Mouse (Mus musculus) gastrocnemius, postnatal 10 days (tissue): Measurements from ENCODE around the gene Sugp2. TPM values are rescaled to one million over a fixed set of nuclear protein-coding genes. Genes with fewer than 3 reads are reported as not detected.
"Not testable (repeated sequence)": the region's sequence is repeated elsewhere in the genome, so short reads cannot be mapped to it uniquely, and the experiment has no call there.

Experiments used
- DNase-seq: peaks from one replicate; pipeline ENCODE4 v3.0.0; 2021; ENCODE audit warnings: mixed read lengths
- long read RNA-seq, 2 experiments: library from polyadenylated mRNA; stranded (forward); transcript quantifications; one replicate each; pipeline ENCODE4 v2.0.0; 2021
- total RNA-seq, 2 experiments: library from RNA; stranded (reverse); gene quantifications; 2 replicates each; pipeline ENCODE4 v1.2.3; 2021

The Sugp2 gene
- 10 to 100 TPM; 43.8 to 49.7 TPM for total RNA-seq
- long read RNA-seq, experiment 1, full-length matches to known transcripts: 33 of 69 reads
- long read RNA-seq, experiment 1, partial matches to known transcripts: 10 of 69 reads
- long read RNA-seq, experiment 1, other reads (novel, unspliced or antisense): 26 of 69 reads
- long read RNA-seq, experiment 2, transcript Sugp2-201 (11 exons, 3,874 nt): major isoform, 26 of 56 reads
- long read RNA-seq, experiment 2, partial matches to known transcripts: 5 of 56 reads
- long read RNA-seq, experiment 2, other reads (novel, unspliced or antisense): 25 of 56 reads

DNA sequence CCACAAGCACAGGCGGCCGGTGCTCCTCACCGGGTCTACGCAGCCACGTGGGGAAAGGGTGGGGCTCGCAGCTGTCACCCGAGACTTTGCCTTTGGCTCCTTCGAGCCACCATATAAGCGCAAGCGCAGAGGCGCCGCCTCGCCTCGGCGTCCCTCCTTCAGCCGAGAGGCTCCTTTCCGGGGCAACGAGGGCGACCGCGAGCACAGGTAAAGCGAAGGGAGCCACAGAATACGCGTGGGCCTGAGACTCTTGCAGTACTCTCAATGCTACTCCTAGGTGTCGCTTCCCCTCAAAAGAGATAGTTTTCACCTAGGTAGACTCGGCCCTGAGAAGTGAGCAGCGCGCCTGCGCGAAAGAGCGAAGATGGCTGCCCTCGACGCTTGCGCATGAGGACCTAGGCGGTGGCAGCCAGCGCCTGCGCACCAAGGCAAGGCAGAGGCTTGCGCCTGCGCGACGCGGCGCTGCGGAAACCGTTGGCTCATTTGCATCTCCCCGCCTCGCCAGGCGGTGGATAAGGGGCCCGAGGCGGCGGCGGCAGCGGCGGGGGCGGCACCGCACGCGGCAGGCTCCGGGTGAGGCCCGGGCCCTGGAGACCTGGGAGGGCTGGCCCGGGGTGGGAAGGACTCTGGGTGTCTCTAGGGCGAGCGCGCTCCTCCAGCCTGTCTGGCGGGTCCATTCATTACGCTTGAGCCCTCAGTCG lies at the start of gene Sugp2, which contains the start of gene Armc6:
Sugp2 (plus strand) TSS at position 147 of the 701 bp plus-strand sequence.
Armc6 (minus strand) TSS at position 387 of the 701 bp plus-strand sequence.
- DNase-seq: peak; percentile 94

DNA sequence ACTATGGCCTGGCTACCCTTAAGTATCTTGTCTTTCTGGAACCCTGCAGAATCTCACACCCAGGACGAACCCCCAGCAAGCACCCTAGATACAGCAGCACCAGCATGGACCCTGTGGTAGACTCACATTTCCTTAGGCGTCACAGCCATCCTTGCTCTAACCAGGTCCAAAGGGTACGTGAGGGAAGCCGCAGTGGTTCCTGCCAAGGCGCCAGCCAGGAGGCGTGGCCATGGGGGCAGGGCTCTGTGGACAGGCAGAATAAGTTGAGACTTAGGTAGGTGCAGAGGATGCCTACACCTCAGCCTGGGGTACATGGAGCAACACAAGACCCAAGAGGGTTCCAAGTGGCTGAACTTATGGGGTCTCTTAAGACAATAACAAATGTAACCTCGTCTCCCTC lies 45.3 kb upstream of the Sugp2 start:
- no peak for DNase-seq

DNA sequence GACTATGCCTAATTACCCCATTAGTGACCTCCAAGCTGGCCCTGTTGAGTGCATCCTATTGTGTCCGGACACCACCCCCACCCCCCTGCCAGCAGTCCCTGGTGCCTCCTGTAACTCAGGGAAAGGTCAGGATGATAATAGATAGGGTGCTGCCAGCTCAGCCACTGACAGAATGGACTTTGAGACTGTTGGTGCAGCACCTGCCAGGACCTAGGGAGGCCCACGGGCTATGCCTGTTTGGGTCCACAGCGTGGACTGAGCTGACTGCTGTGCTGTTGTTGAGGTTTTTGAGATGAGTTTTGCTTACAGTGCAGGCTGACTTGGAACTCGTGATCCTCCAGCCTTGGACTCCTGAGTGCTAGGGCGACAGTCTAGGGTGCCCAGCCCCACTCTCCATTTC lies 40.8 kb upstream of the Sugp2 start:
- DNase-seq: no peak

DNA sequence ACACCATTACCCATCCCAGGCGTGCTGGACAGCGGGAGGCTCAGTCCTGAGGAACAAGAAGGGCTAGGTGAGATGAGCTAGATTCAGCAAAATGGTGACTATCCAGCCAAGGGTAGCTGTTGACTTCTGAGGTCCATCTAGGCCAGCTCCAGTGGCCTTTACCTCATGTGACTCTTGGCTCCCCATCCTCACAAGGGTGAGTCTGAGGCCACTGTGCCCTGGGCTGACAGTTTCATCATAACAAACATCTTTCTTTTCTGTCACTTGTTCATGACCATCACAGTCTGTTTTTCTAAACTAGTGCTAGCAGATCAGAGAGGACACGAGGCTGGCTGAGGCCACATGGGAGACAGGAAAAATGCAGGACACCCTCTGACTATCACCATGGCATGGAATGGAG lies 39.8 kb upstream of the Sugp2 start:
- DNase-seq: no peak

DNA sequence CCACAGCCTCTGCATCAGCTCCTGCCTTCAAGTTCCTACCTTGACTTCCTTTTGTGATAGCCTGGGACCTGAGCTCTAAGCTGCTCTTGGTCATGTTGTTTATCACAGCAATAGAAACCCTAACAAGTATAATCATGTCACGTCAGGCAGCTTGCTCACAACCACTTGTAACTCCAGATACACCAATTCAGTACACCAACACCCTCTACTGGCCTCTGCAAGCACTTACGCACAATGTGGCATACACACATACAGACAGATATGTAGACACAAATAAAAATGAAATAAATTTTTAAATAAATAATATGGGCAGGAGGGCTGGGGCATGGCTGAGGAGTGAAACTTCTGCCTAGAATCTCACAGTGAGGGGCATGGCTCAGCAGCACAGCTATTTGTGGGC lies 38.3 kb upstream of the Sugp2 start:
- no peak for DNase-seq

DNA sequence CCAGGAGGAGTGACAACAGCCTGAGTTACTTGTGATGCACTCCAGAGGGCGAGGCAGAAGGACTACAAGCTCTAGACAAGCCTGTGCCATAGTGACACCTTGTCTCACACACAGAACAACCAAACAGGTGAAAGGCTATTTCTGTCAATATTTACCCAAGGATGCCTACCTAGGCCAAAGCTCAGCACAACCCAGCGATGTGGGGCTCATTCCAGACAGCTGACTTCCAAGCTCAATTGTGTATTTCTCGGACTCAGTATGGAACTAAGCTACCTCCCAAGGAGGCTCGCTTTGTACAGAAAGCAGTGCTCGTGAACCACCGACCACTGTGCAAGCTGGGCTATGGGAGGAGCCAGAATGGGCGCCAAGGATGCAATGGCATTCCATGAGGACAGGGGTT lies 36.4 kb upstream of the Sugp2 start:
- DNase-seq: no peak

DNA sequence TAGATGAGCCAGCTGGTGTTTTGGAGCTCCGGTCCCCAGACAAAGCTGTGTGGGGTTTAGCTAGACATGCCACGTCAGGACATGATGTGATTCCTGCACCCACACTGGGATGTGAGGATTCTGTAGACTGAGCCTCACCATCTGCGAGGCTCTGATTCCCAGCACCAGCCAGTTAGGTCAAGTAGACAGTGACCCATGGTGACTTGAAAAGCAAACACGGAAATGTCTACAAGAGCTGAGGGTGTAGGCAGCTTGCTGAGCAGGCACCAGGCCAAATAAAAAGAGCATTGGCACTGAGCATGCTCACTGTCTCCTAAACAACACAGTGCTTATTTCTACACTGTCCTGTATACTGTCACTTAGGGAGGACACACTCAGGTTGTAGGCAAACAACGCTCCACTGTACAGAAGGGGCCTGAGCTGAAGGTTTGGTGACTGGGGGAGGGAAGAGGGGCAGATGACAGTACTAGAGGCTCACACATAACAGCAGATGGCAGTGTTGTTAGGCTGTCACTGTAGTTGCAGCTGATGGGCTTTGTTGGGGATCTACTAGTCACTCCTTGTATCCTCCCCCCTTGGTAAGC lies 33.8 kb upstream of the Sugp2 start:
- DNase-seq: no peak

DNA sequence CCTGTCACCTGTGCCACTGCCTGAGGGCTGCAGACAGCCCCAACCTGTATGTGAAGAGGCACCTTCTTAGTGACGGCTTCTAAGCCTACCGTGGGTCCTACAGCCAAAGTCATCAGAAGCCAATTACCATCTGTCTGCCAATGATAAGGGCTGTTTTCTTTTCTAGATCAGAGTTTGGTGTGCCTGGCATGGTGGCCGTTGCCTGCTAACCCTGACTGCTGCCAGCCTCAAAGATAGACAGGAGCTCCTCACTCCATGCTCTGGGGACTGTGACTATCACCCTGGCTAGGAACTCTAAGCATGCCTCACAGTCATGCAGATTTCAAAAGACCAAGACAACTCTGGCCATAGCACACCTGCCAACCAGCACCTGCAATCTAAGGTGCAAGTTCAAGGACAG lies 32.6 kb upstream of the Sugp2 start:
- no peak for DNase-seq

DNA sequence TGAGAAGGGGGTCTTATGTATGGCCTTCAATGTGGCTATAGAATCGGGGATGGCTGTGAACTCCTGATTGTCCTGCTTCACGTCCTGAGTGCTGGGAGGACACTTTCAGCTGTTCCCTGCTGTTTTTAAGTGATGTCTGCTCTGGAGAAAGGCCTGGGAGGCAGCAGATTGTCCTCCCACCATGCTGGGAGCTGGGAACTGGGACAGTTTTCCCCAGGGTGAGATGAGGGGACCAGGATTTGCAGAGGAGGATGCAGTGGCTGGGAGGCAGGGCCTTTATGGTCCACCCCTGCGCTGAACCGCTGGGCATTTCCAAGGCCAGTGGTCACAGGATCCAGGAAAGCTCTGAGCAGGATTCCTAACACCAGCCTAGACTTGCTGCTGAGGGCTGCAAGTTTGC lies 31.0 kb upstream of the Sugp2 start:
- no peak for DNase-seq

DNA sequence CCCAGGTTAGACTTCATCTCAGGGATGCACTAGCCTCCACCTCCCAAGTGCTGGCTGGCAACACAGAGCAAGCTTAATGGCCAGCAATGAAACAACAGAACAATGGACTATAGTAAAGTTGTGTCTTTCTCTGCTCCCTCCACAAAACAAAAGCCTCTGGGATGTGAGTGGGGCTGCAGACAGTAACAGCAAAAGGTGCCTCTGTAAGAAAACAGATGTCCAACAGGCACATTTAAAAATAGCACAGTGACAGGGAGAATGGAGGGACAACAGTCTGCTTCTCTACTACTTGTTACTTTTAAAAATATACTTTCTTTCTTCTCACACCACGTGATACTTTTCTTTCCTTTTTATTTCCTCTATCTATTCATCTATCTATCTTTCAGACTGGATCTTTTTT lies 29.3 kb upstream of the Sugp2 start:
- DNase-seq: no peak

DNA sequence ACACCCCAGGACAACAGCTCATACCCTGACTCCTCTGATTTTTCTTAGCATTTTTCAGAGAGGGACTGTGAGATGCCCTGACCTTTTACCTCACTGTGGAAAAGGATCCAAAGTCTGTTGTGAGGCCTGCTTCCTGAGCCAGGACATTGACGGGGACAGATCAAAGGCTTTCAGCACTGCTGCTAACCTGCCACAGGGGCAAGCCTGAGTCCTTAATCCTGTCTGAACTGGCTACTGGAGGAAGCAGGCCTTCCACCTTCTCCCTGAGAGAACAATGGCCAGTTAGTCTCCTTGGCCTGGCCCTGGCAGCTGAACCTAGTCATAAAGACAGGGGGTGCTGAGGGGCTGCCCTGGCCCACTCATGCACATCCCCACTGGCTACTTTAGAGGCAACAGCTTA lies 25.9 kb upstream of the Sugp2 start:
- DNase-seq: no peak

DNA sequence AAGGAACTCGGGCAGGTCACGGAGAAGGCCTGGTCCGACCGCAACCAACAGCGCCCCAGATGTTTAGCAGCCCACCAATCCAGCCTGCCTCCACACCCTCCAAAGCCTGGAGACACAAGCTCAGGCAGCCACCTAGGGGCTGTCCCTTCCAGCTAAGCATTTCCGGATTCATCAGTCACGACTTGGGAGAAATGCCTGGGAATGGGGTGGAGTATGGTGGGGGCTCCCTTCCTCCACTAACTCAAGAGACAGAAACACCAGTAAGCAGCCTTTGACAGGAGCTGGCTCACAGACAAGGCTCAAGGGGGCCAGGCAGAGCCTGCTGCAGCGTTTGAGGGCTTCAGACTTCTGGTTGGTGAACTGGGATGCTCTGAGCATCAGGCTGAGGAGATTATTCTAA lies 23.5 kb upstream of the Sugp2 start:
- no peak for DNase-seq

DNA sequence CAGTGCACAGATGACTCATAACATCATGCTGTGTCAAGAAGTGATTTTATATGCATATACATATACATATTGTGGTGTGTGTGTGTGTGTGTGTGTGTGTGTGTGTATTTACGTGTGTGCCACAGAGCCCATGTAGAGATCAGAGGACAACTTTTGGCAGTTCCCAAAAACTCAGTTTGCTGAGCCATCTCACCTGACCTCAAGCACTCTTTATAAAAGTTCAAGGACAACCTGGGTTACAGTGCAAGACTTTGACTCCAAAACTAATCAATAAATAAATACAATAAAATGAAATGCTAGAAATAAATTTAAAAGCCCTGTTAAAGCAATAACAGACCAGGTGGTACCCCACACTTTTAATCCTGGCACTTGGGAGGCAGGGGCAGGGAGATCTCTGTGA lies 22.8 kb upstream of the Sugp2 start:
- DNase-seq: no peak

DNA sequence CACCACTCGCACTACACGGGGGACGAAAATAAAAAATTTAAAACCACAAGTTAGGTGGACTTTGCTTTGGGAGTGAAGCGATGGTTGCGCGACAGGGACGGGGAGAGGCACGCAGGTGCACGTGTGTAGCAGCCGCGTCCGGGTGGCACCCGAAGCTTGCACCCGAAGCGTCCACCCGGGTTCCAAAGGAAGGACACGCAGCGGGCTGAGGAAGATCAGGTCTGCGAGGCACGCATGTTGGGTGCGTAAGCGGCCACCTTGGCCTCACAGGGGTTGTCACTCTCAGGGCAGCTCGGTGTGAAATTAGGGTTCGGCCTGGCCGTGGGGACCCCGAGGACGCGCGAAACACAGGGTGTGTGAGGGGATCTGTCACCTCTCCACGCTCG lies 22.3 kb upstream of the Sugp2 start:
- DNase-seq: no peak

DNA sequence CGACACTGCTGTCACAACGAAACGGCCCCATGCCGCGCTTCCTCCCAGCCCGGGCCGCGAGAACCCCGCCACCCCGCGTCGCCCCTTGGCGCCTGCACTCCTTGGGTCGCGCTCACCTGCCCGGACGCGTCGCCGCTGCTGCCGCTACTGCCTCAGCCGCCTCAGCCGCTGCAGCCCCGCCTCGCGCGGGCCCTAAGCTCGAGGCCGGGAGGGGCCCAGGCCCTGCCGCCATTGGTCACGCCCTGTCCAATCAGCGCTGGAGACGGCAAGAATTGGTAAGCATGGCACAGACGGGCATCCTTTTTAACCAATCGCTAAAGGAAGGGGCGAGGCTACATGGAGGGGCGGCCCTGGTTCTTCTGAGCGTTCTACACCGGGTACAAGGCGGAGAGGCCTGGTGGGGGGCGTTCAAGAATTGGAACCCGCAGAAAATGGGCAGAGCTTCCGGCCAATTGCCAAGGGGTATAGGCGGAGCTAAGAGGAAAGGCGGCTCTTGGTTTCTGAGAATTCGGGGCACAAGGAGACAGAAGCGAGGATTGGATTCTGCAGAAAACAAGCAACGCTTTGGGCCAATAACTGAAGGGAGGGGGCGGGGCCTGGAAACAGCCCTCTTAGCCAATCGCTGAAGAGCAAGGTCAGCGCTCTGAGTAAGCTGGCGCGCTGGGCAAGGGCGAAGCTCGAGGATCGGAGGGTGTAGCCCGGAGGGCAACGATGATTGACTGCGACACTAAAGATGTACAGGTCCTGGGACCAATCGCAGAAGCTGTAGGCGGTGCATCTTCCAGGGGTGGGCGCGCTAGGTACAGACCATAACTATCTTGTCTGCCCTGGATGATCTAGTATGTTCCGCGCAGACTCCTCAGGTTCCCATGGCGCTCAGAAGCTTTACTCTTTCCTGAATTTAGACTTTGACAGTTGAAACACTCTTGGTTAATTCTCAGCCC lies 21.6 kb upstream of the Sugp2 start, which contains the start of gene Slc25a42:
Slc25a42 (minus strand) TSS at position 194 of the 944 bp plus-strand sequence.
- DNase-seq: peak; percentile 91

DNA sequence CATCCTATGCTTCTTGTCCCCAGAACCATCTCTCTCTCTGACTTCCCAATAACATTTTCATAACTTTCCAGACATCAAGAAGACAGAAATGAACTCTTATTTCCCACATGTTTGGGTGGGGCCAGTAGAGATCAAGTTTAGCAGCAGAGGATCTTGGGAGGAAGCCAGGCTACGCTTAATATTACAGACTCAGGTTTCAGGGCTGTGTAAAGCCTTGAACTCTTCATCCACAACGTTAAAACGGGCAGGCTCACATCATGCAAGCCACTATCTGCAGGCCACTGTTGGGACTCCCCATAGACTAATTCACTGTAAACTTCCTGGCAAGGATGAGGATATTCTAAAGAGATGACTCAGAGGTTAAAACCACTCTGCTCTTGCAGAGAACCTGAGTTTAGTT lies 19.6 kb upstream of the Sugp2 start:
- DNase-seq: no peak

DNA sequence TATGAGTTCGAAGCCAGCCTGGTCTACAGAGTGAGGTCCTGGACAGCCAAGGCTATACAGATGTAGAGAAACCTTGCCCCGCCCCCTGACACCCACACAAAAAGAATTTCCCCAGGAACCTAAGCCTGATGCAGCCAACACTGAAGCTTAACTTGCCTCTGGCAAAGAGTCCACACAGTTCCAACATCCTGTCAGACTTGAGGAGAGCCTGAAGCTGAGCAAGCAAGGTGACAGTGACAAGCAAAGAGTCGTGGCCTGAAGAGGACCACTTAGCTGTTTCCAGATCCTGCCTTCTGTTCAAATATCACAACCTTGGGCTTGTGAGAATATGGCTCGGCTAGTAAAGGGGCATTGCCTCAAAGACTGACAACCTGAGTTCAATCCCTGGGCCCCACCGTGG lies 18.9 kb upstream of the Sugp2 start:
- DNase-seq: no peak

DNA sequence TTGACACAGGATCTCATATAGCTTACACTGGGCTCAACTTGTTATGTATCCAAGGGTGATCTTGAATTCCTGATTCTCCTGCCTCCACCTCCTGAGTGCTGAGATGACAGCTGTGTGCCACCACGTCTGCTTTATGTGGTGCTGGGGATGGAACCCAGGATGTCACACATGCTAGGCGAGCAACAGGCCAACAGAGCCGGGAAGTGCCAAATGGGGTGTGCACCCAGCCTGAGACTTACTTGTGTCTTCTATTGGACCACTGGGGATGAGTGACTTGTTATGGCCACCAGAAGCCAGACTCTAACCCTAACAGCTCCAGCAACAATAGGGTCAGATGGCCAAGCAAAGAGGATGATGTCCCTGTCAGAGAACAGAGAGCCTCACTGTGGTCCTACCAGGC lies 17.9 kb upstream of the Sugp2 start:
- DNase-seq: not testable (repeated sequence)

DNA sequence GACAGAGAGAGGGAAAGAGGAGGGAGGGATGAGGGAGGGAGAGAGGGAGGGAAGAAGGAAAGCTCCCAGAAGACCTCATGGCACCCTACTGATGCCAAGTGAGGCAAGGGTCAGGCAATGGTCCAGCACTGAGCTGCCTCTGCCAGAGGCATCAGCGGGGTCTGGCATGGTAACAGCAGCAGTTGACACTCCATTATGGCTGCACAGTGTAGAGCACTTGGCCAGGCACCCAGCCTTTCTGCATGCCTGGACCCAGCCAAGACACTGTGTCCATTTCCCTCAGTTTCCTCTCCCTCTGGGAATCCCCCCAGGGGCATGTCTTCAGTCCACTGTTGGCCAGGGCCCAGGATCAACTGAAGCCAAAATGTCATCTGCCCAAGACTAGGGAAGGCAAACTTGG lies 17.5 kb upstream of the Sugp2 start:
- peak; percentile 80 for DNase-seq

DNA sequence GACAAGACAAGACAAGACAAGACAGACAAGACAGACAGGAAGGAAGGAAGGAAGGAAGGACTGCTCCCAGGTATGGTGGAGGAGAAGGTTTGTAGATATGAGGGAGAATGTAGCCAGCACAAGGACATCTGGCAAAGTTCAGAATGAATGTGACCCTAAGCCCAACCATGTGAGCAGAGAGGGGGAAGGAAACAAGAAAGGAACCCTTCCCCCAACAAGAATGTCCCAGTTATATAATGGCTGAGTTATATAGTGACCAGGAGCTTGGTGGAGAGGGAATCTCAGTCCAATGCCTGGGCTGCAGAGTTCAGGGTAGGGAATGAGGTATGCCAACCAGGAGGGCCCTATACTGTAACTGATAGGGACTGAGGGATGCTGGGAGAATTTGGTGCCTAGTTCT lies 16.6 kb upstream of the Sugp2 start:
- no peak for DNase-seq

DNA sequence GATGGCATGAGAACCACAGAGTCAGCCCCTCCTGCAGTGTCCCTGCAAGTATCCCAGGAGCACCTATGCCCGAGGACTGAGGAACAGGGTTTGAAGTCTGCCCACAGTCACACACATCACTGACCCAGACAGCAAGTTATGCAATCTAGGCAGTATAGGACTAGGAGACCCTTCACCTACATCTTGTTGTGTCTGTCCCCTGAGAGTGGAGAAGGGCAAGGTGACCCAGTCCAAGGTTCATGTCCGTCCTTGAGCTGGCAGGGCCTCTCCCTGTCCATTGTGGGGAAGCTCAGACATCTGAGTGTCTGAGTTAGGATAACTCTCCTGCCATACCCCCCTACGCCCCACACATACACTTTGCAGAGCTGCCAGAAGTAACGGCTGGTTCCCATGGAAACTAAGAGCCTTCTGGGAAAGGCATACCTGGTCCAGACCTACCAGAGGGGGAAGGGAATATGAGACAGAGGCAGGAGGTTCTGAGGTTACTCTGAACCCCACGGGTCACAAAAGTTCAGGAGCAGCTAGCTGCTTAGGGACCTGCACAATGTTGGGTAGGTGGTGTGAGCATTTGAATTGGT lies 14.8 kb upstream of the Sugp2 start:
- DNase-seq: no peak

DNA sequence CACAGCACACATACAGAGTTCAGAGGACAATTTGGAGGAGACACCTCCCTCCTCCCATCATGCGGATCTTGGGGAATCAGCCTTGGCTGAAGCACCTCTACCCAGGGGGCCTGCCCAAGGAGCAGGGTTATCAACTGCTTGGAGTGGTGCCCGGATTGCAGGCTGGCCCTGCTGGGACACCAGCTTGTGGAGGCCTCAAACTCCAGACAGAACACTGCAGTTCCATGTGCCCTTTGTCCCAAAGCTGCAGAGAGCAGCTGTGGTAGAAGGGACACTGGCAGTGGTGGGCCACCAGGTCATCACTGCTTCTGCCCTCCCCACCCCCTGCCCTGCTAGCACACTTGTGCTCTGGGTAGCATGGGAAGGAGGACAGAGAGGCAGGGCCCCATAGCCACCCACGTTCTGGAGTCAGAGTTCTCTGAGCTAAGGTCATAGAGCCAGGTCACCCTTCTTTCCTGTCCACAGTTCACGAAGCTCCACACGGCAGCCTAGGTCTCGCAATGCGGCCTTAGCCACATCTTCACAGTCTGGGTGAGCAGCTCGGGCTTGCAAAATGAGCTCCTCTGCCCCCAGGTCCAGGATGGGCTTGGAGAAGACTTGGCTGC lies 13.7 kb upstream of the Sugp2 start:
- DNase-seq: peak; percentile 46
